Mouse (Mus musculus) MEL-GATA-1-ER (cell line): ENCODE measurements at regions not wholly inside any gene's neighbourhood (a gene's known extent, or its start where the extent isn't known, plus 50 kb on each side); places are given as distances from the start of the nearest gene placed in this dataset.

Experiments used
- DNase-seq: peaks from one replicate; pipeline ENCODE4 v3.0.0-alpha.2; 2012; ENCODE audit warnings: low read depth; ENCODE audit errors: extremely low read depth

- no peak for DNase-seq
Observed at GRCm38 (mm10) chr3:80255304-80255703, 371.0 kb downstream of the Fam198b start.

DNA sequence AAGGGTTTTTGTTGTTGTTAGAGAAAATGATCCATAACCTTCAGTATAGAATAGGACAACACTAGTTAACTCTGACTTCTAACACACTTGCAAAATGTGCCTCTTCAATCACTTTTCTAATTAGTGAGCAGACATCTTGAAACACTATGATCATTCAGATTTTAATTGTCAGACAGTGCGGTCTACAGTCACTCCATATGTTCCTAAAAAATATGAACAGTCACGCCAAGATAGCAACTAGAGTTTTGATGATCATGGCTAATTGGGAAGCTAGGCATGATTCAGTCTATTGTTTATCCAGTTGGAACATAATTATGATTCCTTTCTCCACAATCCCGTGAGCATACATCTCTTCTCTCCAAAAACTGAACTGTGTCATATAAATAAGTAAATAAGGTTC is 372.1 kb downstream of the Fam198b start:
- DNase-seq = no peak

DNA sequence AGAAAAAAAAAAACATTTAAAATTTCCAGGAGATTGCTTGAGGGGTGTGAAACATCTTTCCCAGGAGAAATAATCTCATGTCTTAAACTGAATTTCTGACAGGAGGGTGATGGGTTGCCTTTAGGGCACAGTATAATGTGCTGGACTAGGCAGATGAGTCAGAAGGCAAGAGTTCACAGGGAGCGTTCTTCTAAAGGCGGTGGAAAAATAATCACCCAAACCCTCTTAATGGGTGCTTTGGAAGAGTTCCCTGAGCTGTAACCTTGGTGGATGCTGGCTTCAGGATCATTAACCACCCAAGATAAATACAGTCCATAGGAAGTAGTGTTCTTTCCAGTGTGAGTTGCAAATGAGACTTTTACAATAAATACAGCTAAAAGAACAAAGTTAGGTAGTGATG is 378.8 kb downstream of the Fam198b start:
- no peak for DNase-seq

DNA sequence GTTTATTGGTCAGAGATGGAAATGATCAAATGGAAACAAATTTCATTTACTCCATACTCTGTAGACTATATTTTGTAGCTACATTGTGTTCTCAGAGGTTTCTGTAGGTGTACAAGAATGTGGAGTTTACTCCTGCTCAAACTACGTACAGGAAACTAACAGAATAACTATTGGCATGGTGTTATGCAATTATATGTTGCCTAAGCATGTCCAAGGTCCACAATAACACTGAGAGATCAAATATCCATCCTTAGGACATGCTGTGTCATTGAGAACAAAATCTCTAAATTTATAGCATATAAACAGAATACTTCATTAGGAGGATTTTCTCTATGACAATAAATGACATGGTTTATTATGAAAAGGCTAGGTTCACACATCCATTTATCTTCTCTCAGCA is 400.3 kb downstream of the Fam198b start:
- no peak for DNase-seq

DNA sequence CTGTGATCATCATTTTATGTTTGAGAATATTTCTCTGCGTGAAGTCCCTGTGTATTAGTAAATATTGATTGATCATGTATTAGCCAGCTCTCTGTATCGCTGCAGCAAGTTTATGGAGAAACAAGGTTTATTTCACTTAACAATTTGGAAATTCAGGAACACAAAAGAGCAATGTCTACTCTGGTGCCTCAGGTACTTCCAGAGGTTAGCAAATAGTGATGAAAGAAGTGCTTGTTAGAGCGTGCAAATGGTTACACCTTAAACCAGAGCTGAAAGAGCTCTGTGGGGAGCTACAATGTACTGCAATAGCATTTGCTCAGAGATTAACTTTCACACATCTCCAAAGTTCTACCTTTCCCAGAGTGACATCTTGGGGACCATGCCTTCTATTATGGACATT is 400.9 kb downstream of the Fam198b start:
- DNase-seq = no peak

DNA sequence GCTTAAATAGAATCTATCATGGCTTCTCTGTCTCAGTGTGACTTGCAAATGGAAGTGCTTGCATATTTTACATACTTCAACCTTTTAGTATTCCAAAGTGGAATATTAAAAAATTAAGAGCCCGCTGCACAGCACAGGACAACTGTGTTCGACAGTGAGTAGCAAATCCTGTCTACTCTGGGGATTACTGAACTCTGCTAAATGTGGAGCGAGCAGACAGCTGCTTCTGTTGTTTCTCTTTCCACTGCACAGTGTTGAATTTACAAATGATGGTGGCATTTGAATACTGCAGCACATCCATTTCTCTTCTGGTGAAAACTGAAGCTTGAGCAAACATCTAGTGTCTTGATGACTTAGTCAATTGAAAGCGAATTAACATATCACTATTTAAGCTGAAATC is 409.2 kb downstream of the Fam198b start:
- DNase-seq = no peak

DNA sequence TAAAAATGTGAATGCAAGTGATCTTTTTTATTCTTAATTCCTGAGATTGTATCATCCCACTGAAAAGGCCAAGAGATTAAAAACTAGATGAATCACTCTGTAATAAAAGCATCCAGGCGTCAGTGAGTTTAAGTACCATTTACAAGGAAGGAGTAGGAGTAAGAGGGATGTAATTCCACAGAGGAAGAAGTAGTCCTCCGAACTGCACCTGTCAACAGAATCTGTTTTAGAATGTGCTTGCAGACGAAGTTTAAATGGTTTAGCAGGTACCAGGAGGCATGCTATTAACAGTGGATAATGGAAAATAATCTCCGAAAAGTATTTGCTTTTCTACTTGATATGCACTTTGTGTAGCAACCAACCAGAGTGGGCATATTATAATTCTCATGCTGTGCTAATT is 423.3 kb downstream of the Fam198b start:
- DNase-seq = no peak

GRCm38 (mm10) chr3:80309931-80310330 is 425.6 kb downstream of the Fam198b start:
- DNase-seq = no peak

GRCm38 (mm10) chr3:80311689-80312088 is 427.4 kb downstream of the Fam198b start:
- DNase-seq = no peak

- no peak for DNase-seq
Observed at GRCm38 (mm10) chr3:80322291-80322690, 438.0 kb downstream of the Fam198b start.

DNA sequence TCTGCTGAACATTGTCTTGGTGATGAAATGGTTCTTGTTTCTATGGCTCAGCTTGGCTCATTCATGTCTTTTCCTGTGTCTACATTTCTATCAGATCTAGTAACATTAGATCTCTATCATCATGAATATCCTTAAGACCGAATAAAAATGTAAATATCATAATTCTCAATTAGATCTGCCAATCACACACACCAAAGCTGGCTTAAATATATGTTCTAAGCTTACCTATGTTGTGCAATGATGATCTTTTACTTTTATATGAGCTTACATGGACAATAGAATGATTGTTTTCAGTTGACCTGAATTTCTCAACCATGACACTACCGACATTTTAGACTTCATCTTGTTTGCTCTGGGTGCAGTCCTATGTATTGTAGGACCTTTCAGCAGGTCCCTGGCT is 440.4 kb downstream of the Fam198b start:
- no peak for DNase-seq

DNA sequence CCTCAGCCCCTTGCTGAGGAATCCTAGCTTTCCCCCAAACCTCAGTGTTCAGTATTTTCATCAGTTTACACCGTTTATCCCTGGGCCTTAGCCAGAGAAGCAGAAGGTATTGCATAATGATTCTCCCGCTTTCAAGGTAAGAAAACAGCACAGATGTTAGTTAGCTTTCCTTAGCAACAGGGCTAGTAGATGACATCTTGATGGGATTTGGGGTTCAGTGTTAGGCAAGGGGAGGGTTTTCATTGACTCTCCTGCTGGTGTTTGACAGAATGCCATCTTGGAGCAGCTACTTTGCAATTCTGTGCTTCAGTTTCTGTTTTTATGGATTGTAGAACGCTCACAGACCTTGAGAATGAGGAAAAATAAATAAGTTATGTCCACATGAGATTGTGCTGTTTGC is 447.4 kb downstream of the Fam198b start:
- no peak for DNase-seq

GRCm38 (mm10) chr3:80334446-80334893 is 450.1 kb downstream of the Fam198b start:
- no peak for DNase-seq

- no peak for DNase-seq
Observed at GRCm38 (mm10) chr3:80336123-80336674, 451.9 kb downstream of the Fam198b start.

- no peak for DNase-seq
Observed at GRCm38 (mm10) chr3:80367972-80368371, 434.7 kb downstream of the Gria2 start.

GRCm38 (mm10) chr3:80369214-80369941 is 433.3 kb downstream of the Gria2 start:
- no peak for DNase-seq

- DNase-seq = no peak
Observed at GRCm38 (mm10) chr3:80372436-80372835, 430.2 kb downstream of the Gria2 start.

DNA sequence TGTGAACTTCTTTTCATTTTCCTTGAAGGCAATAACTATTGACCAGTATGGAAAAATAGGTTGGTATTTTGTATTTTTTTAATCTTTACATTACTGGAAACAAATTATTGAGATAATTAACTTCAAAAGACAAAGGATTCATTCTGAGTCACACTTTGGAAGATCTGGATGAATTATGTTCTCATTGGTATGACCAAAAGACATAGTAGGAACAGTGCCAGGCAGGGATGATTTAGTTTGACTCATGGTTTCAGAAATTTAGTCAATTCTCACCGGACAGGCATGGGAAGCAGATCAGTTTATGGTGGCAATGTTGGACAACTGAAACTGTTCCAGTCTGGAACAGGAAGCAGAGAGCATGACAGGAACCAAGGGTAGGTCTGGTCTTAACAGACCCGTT is 416.6 kb downstream of the Gria2 start:
- DNase-seq = no peak

- no peak for DNase-seq
Observed at GRCm38 (mm10) chr3:80396240-80396639, 406.4 kb downstream of the Gria2 start.

- DNase-seq = no peak
Observed at GRCm38 (mm10) chr3:80420453-80420852, 382.2 kb downstream of the Gria2 start.

DNA sequence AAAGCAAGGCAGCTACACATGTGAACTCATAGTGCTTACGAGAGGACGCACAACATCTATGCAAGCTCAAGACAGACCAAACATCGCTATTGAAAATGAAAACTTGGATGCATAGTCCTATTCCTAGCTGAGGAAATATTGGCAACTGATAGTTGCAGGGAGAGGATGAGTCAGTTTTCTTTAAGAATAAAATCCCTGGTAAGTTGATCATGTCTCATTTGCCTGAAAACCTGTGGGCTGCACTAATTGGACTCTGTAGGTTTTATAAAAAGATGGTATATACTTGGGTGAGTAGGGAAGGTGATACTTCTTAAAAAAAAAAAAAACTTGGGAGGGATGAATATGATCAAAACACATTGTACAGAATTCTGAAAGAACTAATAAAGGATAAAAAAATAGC is 381.2 kb downstream of the Gria2 start:
- DNase-seq = no peak

DNA sequence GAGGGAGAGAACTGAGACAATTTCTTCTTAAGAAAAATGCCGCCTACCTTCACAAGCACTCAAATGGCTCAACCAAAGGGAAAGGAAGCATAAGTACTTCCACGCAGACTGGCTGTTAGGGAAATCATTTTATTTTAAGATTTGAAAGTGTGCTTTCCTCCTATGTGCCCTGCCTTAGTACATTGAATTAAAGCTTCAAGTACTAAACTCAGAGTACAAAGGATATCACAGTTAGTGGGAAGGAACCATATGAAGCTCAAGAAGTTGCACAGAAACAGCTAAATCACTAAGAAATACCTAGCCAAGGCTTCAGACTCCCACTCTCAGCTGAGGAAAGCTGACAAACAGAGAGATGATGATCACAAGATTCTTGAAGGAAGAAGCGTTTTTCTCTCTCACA is 380.5 kb downstream of the Gria2 start:
- DNase-seq = no peak

GRCm38 (mm10) chr3:80422646-80423045 is 380.0 kb downstream of the Gria2 start:
- no peak for DNase-seq
